Mouse (Mus musculus) stomach, postnatal 0 days (tissue): ENCODE measurements around the gene Ssc4d.

ENCODE experiments used
- CTCF ChIP-seq: IDR thresholded peaks from 2 replicates; pipeline ENCODE4 v1.5.1; 2016; ENCODE audit warnings: antibody characterized with exemption, low read depth, mild to moderate bottlenecking, moderate library complexity
- EP300 ChIP-seq: optimal IDR thresholded peaks from 2 replicates; pipeline ENCODE3; 2016; ENCODE audit warnings: antibody characterized with exemption

DNA sequence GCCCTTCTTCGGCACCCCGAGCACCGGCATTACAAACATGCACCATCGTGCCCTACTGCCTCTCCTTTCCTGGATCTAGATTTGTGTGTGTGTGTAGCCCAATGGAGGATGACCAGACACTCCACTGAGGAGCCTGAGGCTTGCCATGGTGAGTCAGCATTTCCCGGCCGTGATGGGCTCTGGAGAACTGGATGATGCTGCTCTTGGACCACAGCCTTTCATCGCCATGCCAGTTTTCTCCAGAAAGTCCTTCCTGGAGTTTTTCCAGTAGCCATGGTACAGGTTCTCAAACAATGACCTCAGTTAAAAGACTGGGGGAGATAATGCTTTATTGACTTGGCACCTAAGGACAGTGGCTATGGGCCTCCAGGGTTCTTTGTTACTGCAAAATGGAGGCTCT is 14.4 kb downstream of the Ssc4d start:
- TF ChIP-seq EP300 (no peak), CTCF (no peak)
